Mouse (Mus musculus): ENCODE results near the gene Uaca. TPM values are rescaled to one million over a fixed set of nuclear protein-coding genes. Genes with fewer than 3 reads are reported as not detected.
"Not testable (repeated sequence)": the region's sequence is repeated elsewhere in the genome, so short reads cannot be mapped to it uniquely, and the experiment has no call there.

The Uaca gene
- polyA plus RNA-seq, 1 experiment from 2014 or later = 15.0 TPM

DNA sequence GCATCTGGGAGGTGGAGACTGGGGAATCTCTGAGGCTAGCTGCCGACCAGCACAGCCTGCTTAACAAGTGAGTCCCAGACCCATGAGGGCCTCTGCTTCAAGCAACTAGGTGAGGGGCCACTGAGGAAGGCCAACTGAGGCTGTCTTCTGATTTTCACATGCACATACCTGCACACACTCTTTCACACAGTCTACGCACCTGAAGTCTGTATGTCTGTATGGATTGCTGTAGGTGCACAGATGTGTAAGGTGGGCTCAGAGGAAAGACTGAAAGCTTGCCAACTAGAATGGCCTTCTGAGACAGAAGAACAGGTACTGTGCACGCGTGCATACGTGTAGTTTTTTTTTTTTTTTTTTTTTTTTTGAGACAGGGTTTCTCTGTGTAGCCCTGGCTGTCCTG is 8.0 kb downstream of the Uaca start:
- 93% methylated on average over 5 of the region's 5 CpGs for WGBS
- ATAC-seq = no peak

DNA sequence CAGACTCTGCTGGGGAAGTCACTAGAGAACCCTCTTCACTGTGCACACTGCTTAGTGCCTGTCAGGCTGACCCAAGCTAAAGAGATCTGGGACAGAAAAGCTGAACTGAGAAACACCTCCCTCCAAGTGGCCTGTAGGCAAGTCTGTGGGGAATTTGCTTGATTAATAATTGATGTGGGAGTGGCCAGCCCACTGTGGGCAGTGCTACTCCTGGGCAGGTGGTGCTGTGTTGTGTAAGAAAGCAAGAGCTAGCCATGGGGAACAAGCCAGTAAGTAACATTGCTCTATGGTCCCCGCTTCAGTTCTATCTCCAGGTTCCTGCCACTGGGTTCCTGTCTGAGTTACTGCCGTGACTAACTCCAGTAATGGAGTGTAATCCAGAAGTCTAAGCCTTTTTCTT is 11.7 kb downstream of the Uaca start:
- WGBS = 93% methylated on average over 2 of the region's 2 CpGs
- no peak overlapping the region for H3K27ac ChIP-seq (ENCODE audit: low read length)
- ATAC-seq = no peak
- no peak overlapping the region for H3K9ac ChIP-seq (replicated peaks; ENCODE audit: low read depth, low read length)
- no peaks in the 10 kb centered on the region for H3K36me3 ChIP-seq (ENCODE audit: control insufficient read depth, insufficient read depth)
- no peaks in the 10 kb centered on the region for H3K4me1 ChIP-seq (replicated peaks; ENCODE audit: control insufficient read depth, insufficient read depth, low read length)
- no peak overlapping the region for H3K4me3 ChIP-seq (replicated peaks; ENCODE audit: low read length)
- no peaks in the 10 kb centered on the region for H3K27me3 ChIP-seq (replicated peaks; ENCODE audit: control insufficient read depth, insufficient read depth, low read length)
- H3K9me3 ChIP-seq (ENCODE audit: control insufficient read depth, low read length) = no peaks in the 10 kb centered on the region
- no peak overlapping the region for H3K4me2 ChIP-seq (ENCODE audit: low read length)

More for the DNA sequence above, 8.0 kb downstream of the Uaca start:
- Histone ChIP-seq H3K27me3 (replicated peaks; ENCODE audit: control insufficient read depth, insufficient read depth, low read length) (no peaks in the 10 kb centered on the region), H3K27ac (ENCODE audit: low read length) (no peak overlapping the region), H3K4me3 (replicated peaks; ENCODE audit: low read length) (no peak overlapping the region), H3K4me2 (ENCODE audit: low read length) (no peak overlapping the region), H3K36me3 (ENCODE audit: control insufficient read depth, insufficient read depth) (no peaks in the 10 kb centered on the region), H3K9ac (replicated peaks; ENCODE audit: low read depth, low read length) (no peak overlapping the region), H3K9me3 (ENCODE audit: control insufficient read depth, low read length) (no peaks in the 10 kb centered on the region), H3K4me1 (replicated peaks; ENCODE audit: control insufficient read depth, insufficient read depth, low read length) (no peaks in the 10 kb centered on the region)

DNA sequence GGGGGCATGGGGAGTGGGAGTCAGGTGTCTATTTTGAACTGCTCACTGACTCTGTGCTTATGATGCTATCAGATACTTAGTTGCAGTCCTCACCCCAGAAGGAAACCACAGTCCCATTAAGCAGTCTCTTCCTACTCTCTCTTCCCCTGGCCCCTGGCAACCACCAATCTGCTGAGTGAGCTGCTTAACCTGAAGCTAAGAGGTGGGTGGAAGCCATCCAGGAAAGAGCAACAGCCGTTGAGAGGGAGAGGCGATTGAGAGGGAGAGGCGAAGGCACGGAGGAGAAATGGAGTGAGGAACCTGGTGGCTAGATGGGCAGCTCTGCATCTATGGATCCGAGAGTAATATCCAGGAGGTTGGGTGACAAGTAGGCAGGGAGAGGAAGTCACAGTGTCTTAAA is 13.7 kb downstream of the Uaca start:
- no peak for ATAC-seq
- Histone ChIP-seq H3K4me2 (ENCODE audit: low read length) (no peak overlapping the region), H3K4me3 (replicated peaks; ENCODE audit: low read length) (no peak overlapping the region), H3K9me3 (ENCODE audit: control insufficient read depth, low read length) (no peaks in the 10 kb centered on the region), H3K4me1 (replicated peaks; ENCODE audit: control insufficient read depth, insufficient read depth, low read length) (no peaks in the 10 kb centered on the region), H3K36me3 (ENCODE audit: control insufficient read depth, insufficient read depth) (no peaks in the 10 kb centered on the region), H3K27me3 (replicated peaks; ENCODE audit: control insufficient read depth, insufficient read depth, low read length) (no peaks in the 10 kb centered on the region), H3K9ac (replicated peaks; ENCODE audit: low read depth, low read length) (no peak overlapping the region), H3K27ac (ENCODE audit: low read length) (no peak overlapping the region)
- WGBS = 92% methylated on average over 5 of the region's 5 CpGs

DNA sequence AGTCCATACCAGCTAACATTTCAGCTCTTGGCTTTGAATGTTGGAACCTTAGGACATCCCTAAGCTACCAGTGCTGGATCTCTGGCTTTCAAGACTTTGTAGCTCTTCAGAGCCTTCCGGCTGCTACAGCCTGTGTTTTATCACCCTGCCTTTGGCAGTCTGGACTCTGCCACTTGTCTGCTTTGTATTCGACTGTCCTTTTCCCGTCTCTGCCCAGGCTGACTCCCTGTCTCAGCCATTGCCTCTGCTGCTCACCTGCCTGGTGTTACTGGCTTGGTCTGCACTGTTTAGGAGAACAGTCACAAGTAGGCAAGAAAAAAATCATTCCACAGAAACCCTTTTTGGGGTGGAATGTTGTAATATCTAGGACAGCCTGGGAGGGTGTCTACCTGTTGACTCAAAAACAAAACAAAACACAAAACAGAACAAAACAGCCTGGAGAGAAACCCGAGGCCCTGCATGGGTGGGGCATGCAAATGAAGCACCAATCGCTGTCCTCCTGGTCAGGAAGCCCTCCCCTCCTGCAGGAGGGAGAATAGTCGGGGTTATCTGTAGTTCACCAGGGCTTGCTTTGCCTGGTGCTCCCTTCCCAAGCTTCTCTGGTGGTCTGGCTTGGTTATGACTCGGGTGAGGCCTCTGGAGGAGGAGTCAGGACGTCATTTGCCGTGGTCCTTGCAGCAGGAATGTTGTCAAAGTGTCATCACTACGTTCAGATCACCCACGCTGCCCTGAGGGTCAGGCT is 19.0 kb downstream of the Uaca start:
- Histone ChIP-seq H3K9me3 (ENCODE audit: control insufficient read depth, low read length) (no peaks in the 10 kb centered on the region), H3K27me3 (replicated peaks; ENCODE audit: control insufficient read depth, insufficient read depth, low read length) (no peaks in the 10 kb centered on the region), H3K4me3 (replicated peaks; ENCODE audit: low read length) (no peak overlapping the region), H3K4me1 (replicated peaks; ENCODE audit: control insufficient read depth, insufficient read depth, low read length) (no peaks in the 10 kb centered on the region), H3K27ac (ENCODE audit: low read length) (no peak overlapping the region), H3K9ac (replicated peaks; ENCODE audit: low read depth, low read length) (no peak overlapping the region), H3K4me2 (ENCODE audit: low read length) (no peak overlapping the region), H3K36me3 (ENCODE audit: control insufficient read depth, insufficient read depth) (no peaks in the 10 kb centered on the region)
- ATAC-seq = no peak
- WGBS = 17% methylated on average over 11 of the region's 11 CpGs

- no peaks in the 10 kb centered on the region for H3K4me1 ChIP-seq (replicated peaks; ENCODE audit: control insufficient read depth, insufficient read depth, low read length)
- no peaks in the 10 kb centered on the region for H3K36me3 ChIP-seq (ENCODE audit: control insufficient read depth, insufficient read depth)
- WGBS = 97% methylated on average over 8 of the region's 8 CpGs
- no peak for ATAC-seq
- H3K9me3 ChIP-seq (ENCODE audit: control insufficient read depth, low read length) = no peaks in the 10 kb centered on the region
- no peak overlapping the region for H3K4me2 ChIP-seq (ENCODE audit: low read length)
- no peaks in the 10 kb centered on the region for H3K27me3 ChIP-seq (replicated peaks; ENCODE audit: control insufficient read depth, insufficient read depth, low read length)
- no peak overlapping the region for H3K9ac ChIP-seq (replicated peaks; ENCODE audit: low read depth, low read length)
- no peak overlapping the region for H3K27ac ChIP-seq (ENCODE audit: low read length)
- no peak overlapping the region for H3K4me3 ChIP-seq (replicated peaks; ENCODE audit: low read length)
Measured at GRCm38 (mm10) chr9:60815502-60815901, 21.2 kb downstream of the Uaca start.

GRCm38 (mm10) chr9:60817585-60817984 is 23.2 kb downstream of the Uaca start:
- Histone ChIP-seq H3K9ac (replicated peaks; ENCODE audit: low read depth, low read length) (no peak overlapping the region), H3K27me3 (replicated peaks; ENCODE audit: control insufficient read depth, insufficient read depth, low read length) (no peaks in the 10 kb centered on the region), H3K27ac (ENCODE audit: low read length) (no peak overlapping the region), H3K4me1 (replicated peaks; ENCODE audit: control insufficient read depth, insufficient read depth, low read length) (no peaks in the 10 kb centered on the region), H3K9me3 (ENCODE audit: control insufficient read depth, low read length) (no peaks in the 10 kb centered on the region), H3K36me3 (ENCODE audit: control insufficient read depth, insufficient read depth) (no peaks in the 10 kb centered on the region), H3K4me2 (ENCODE audit: low read length) (no peak overlapping the region), H3K4me3 (replicated peaks; ENCODE audit: low read length) (no peak overlapping the region)
- WGBS = 85% methylated on average over 5 of the region's 5 CpGs
- no peak for ATAC-seq

DNA sequence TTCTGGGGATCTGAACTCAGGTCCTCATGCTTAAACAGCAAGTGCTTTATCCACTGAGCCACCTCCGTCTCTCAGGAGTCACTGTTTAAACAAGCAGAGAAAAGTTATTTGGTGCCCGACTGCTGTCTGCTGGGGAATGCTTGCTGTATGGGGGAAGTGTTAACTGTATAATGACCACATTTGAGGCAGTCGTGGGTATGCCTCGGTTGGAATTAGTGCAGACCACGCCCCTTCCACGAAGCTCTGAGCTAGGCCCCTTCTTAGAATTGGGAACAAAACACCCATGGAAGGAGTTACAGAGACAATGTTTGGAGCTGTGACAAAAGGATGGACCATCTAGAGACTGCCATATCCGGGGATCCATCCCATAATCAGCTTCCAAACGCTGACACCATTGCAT is 24.2 kb downstream of the Uaca start:
- not testable (repeated sequence) for ATAC-seq; H3K9ac ChIP-seq (replicated peaks; ENCODE audit: low read depth, low read length); H3K27ac ChIP-seq (ENCODE audit: low read length); H3K36me3 ChIP-seq (ENCODE audit: control insufficient read depth, insufficient read depth); H3K4me3 ChIP-seq (replicated peaks; ENCODE audit: low read length); H3K4me2 ChIP-seq (ENCODE audit: low read length); H3K4me1 ChIP-seq (replicated peaks; ENCODE audit: control insufficient read depth, insufficient read depth, low read length); H3K27me3 ChIP-seq (replicated peaks; ENCODE audit: control insufficient read depth, insufficient read depth, low read length); H3K9me3 ChIP-seq (ENCODE audit: control insufficient read depth, low read length)
- 55% methylated on average over 7 of the region's 8 CpGs for WGBS

- no peak overlapping the region for H3K9ac ChIP-seq (replicated peaks; ENCODE audit: low read depth, low read length)
- H3K4me3 ChIP-seq (replicated peaks; ENCODE audit: low read length) = no peak overlapping the region
- no peaks in the 10 kb centered on the region for H3K27me3 ChIP-seq (replicated peaks; ENCODE audit: control insufficient read depth, insufficient read depth, low read length)
- H3K36me3 ChIP-seq (ENCODE audit: control insufficient read depth, insufficient read depth) = no peaks in the 10 kb centered on the region
- WGBS = 10% methylated on average over 1 of the region's 1 CpGs
- no peaks in the 10 kb centered on the region for H3K4me1 ChIP-seq (replicated peaks; ENCODE audit: control insufficient read depth, insufficient read depth, low read length)
- ATAC-seq = no peak
- no peak overlapping the region for H3K4me2 ChIP-seq (ENCODE audit: low read length)
- no peaks in the 10 kb centered on the region for H3K9me3 ChIP-seq (ENCODE audit: control insufficient read depth, low read length)
- no peak overlapping the region for H3K27ac ChIP-seq (ENCODE audit: low read length)
Measured at GRCm38 (mm10) chr9:60819340-60819739, 25.0 kb downstream of the Uaca start.

GRCm38 (mm10) chr9:60821501-60821900 is 27.2 kb downstream of the Uaca start:
- Histone ChIP-seq H3K9ac (replicated peaks; ENCODE audit: low read depth, low read length) (no peak overlapping the region), H3K4me3 (replicated peaks; ENCODE audit: low read length) (no peak overlapping the region), H3K4me1 (replicated peaks; ENCODE audit: control insufficient read depth, insufficient read depth, low read length) (no peaks in the 10 kb centered on the region), H3K9me3 (ENCODE audit: control insufficient read depth, low read length) (no peaks in the 10 kb centered on the region), H3K27me3 (replicated peaks; ENCODE audit: control insufficient read depth, insufficient read depth, low read length) (no peaks in the 10 kb centered on the region), H3K4me2 (ENCODE audit: low read length) (no peak overlapping the region), H3K36me3 (ENCODE audit: control insufficient read depth, insufficient read depth) (no peaks in the 10 kb centered on the region), H3K27ac (ENCODE audit: low read length) (no peak overlapping the region)
- no peak for ATAC-seq
- WGBS = 64% methylated on average over 4 of the region's 4 CpGs

- Histone ChIP-seq H3K9me3 (ENCODE audit: control insufficient read depth, low read length) (no peaks in the 10 kb centered on the region), H3K4me3 (replicated peaks; ENCODE audit: low read length) (no peak overlapping the region), H3K27me3 (replicated peaks; ENCODE audit: control insufficient read depth, insufficient read depth, low read length) (no peaks in the 10 kb centered on the region), H3K27ac (ENCODE audit: low read length) (no peak overlapping the region), H3K4me1 (replicated peaks; ENCODE audit: control insufficient read depth, insufficient read depth, low read length) (no peaks in the 10 kb centered on the region), H3K4me2 (ENCODE audit: low read length) (no peak overlapping the region), H3K9ac (replicated peaks; ENCODE audit: low read depth, low read length) (no peak overlapping the region), H3K36me3 (ENCODE audit: control insufficient read depth, insufficient read depth) (no peaks in the 10 kb centered on the region)
- ATAC-seq = no peak
- WGBS = 88% methylated on average over 6 of the region's 6 CpGs
Measured at GRCm38 (mm10) chr9:60822681-60823080, 28.3 kb downstream of the Uaca start.

Measured in forebrain, embryonic 16.5 days (tissue).